Mouse (Mus musculus) liver, embryonic 11.5 days (tissue): Measurements from ENCODE around the gene A2m. TPM values are rescaled to one million over a fixed set of nuclear protein-coding genes. Genes with fewer than 3 reads are reported as not detected.

Experiments used
- ATAC-seq: fragments of 200-750 bp; cut with Nextera tagmentation; replicated peaks from 2 replicates; pipeline ENCODE4 v1.8.0; 2017; ENCODE audit warnings: moderate number of reproducible peaks, mild to moderate bottlenecking, moderate TSS enrichment, moderate library complexity; ENCODE audit not compliant: low FRiP score
- DNase-seq: peaks from one replicate; pipeline ENCODE4 v3.0.0-alpha.2; 2017; ENCODE audit warnings: low spot score
- H3K27ac ChIP-seq: fragments of 300-500 bp; sonication (generic); 2 replicates; pipeline ENCODE4 v1.5.1; 2014; ENCODE audit warnings: mild to moderate bottlenecking, low read depth, low read length, control low read depth
- H3K27me3 ChIP-seq: fragments of 300-500 bp; sonication (generic); replicated peaks from 2 replicates; pipeline ENCODE4 v1.6.1; 2014; ENCODE audit warnings: low read length, mixed read lengths; ENCODE audit not compliant: control insufficient read depth, insufficient read depth
- H3K36me3 ChIP-seq: fragments of 300-500 bp; sonication (generic); 2 replicates; pipeline ENCODE4 v1.6.1; 2014; ENCODE audit warnings: mild to moderate bottlenecking, low read length, moderate library complexity, mixed read lengths; ENCODE audit not compliant: control insufficient read depth, insufficient read depth
- H3K4me1 ChIP-seq: fragments of 300-500 bp; sonication (generic); replicated peaks from 2 replicates; pipeline ENCODE4 v1.6.1; 2014; ENCODE audit warnings: low read length, mixed read lengths; ENCODE audit not compliant: control insufficient read depth, insufficient read depth
- H3K4me2 ChIP-seq: fragments of 300-500 bp; sonication (generic); 2 replicates; pipeline ENCODE4 v1.6.1; 2014; ENCODE audit warnings: mild to moderate bottlenecking, control low read depth, moderate library complexity
- H3K4me3 ChIP-seq: fragments of 300-500 bp; sonication (generic); 2 replicates; pipeline ENCODE4 v1.5.1; 2014; ENCODE audit warnings: low read depth, low read length, control low read depth
- H3K9ac ChIP-seq: fragments of 300-500 bp; sonication (generic); 2 replicates; pipeline ENCODE4 v1.6.1; 2014; ENCODE audit warnings: low read depth, low read length, control low read depth
- H3K9me3 ChIP-seq: fragments of 300-500 bp; sonication (generic); 2 replicates; pipeline ENCODE4 v1.6.1; 2016; ENCODE audit warnings: low read length, inconsistent platforms, mixed read lengths; ENCODE audit not compliant: control insufficient read depth
- WGBS: fragments of 180-500 bp; shearing (Covaris S2); extraction: QIAGEN DNeasy Blood & Tissue Kit; methylation state at CpG from one replicate; pipeline ENCODE4 v1.1.7; 2014; 5-methylcytosine and 5-hydroxymethylcytosine counted together
- polyA plus RNA-seq: library from polyadenylated mRNA; unstranded; fragments of >200 nt; fragmentation: Nextera tagmentation; extraction: Ambion mirVana; gene quantifications from 2 replicates; pipeline ENCODE4 v1.2.1, GENCODE M21; 2014

Gene A2m
- polyA plus RNA-seq, 1 experiment from 2014 or later = 4.2 TPM

GRCm38 (mm10) chr6:121648499-121648898, 13.3 kb downstream of the A2m start:
- DNase-seq (no peak), ATAC-seq (no peak)
- H3K4me3 ChIP-seq = no peak overlapping the region
- H3K9ac ChIP-seq = no peak overlapping the region
- WGBS = 76% methylated on average over 11 of the region's 11 CpGs
- H3K4me1 ChIP-seq = no peaks in the 10 kb centered on the region
- H3K4me2 ChIP-seq = no peak overlapping the region
- H3K27me3 ChIP-seq = no peaks in the 10 kb centered on the region
- no peaks in the 10 kb centered on the region for H3K9me3 ChIP-seq
- H3K36me3 ChIP-seq = no peaks in the 10 kb centered on the region
- no peak overlapping the region for H3K27ac ChIP-seq

Other genes starting within 250 kb of the A2m start
- gene Iqsec3, start 161.7 kb upstream of the A2m start, polyA plus RNA-seq = 0.03 TPM in 1 of 2 replicates, not detected in the other
- not detected in 2 replicates for gene Gm7298, start 97.6 kb downstream of the A2m start, polyA plus RNA-seq
- 0.16 and 0.26 TPM in 2 replicates for gene Mug1, start 203.2 kb downstream of the A2m start, polyA plus RNA-seq